Mouse (Mus musculus): Measurements from ENCODE around the gene Gm49378. TPM values are rescaled to one million over a fixed set of nuclear protein-coding genes. Genes with fewer than 3 reads are reported as not detected.

Gm49378 gene
- polyA plus RNA-seq, 1 experiment: 0.64 TPM

DNA sequence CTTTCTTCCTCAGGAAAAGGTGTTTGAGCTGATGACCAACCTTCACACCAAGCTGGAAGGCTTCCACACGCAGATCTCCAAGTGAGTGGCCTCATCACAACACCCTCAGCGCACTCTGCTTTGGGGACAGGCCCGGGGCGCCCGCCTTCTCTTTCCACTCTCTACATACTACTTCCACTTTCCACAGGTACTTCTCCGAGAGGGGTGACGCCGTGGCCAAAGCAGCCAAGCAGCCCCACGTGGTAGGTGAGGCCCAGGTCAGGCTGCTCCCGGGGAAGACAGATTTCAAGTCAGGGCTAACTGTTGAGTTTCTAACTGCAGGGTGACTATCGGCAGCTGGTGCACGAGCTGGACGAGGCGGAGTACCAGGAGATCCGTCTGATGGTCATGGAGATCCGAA, 57.0 kb downstream of the Gm49378 start:
- Histone ChIP-seq H3K4me1 (peaks cover 58% of the 10 kb centered on the region), H3K9me3 (no peaks in the 10 kb centered on the region), H3K4me3 (replicated peaks) (no peak overlapping the region), H3K36me3 (replicated peaks; ENCODE audit: low read length) (peaks cover 36% of the 10 kb centered on the region), H3K27me3 (replicated peaks) (no peaks in the 10 kb centered on the region)
- TF ChIP-seq FLI1 (IDR thresholded peaks at IDR 0.05; ENCODE audit: low read length): no peak

DNA sequence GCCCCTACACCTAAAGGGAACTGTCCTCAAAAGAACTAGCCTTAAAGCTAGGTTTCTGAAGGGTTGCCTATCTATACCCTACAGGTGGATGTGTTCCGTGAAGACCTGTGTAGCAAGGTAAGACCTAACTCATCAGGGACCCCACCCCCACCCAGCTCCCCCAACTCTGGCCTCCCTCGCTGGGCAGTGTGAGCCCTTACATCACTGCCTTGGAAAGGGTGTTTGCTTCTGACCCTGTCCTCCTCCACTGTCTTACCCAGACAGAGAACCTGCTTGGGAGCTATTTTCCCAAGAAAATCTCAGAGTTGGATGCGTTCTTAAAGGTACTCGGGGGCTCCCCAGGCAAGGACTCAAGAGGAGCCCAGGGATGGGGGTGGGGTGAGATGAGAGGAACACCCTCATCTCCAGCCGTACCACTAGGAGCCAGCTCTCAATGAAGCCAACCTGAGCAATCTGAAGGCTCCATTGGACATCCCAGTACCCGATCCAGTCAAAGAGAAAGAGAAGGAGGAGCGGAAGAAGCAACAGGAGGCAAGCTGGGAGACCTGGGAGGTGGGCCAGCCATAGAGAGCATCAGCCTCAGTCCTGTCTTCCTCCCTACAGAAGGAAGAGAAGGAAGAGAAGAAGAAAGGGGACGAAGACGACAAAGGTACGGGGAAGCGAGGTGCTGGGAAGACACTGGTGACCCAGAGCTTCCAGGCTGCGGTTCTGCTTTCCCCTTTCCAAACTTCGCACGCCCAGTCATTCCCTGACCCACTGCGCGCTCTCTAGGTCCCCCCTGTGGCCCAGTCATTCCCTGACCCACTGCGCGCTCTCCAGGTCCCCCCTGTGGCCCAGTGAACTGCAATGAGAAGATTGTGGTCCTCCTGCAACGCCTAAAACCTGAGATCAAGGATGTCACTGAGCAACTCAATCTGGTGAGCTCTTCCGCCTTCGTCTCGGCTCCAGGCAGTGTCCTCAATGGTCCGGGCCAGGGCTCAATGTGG, 57.9 kb downstream of the Gm49378 start:
- peaks cover 36% of the 10 kb centered on the region for H3K36me3 ChIP-seq (replicated peaks; ENCODE audit: low read length)
- H3K4me3 ChIP-seq (replicated peaks): no peak overlapping the region
- no peaks in the 10 kb centered on the region for H3K27me3 ChIP-seq (replicated peaks)
- H3K4me1 ChIP-seq: peaks cover 55% of the 10 kb centered on the region
- TF ChIP-seq FLI1 (IDR thresholded peaks at IDR 0.05; ENCODE audit: low read length) (no peak), GATA1 (IDR thresholded peaks at IDR 0.05; ENCODE audit: borderline replicate concordance, low read length) (no peak)
- no peaks in the 10 kb centered on the region for H3K9me3 ChIP-seq

Other genes starting within 250 kb of the Gm49378 start
- gene Dhrs4, start 159.1 kb downstream of the Gm49378 start, polyA plus RNA-seq (2012; ENCODE audit: insufficient read depth, low replicate concordance): 17.5 and 33.7 TPM in 2 replicates
- 1.9 TPM in 1 of 2 replicates, not detected in the other for gene Carmil3, start 147.2 kb downstream of the Gm49378 start, polyA plus RNA-seq (2012; ENCODE audit: insufficient read depth, low replicate concordance)
- gene Cpne6, start 127.5 kb downstream of the Gm49378 start, polyA plus RNA-seq (2012; ENCODE audit: insufficient read depth, low replicate concordance): not detected in 2 replicates
- gene Nrl, start 112.9 kb downstream of the Gm49378 start, polyA plus RNA-seq (2012; ENCODE audit: insufficient read depth, low replicate concordance): not detected in 2 replicates
- gene Pck2, start 97.6 kb downstream of the Gm49378 start, polyA plus RNA-seq (2012; ENCODE audit: insufficient read depth, low replicate concordance): 19.1 and 50.7 TPM in 2 replicates
- gene Dcaf11, start 77.9 kb downstream of the Gm49378 start, polyA plus RNA-seq (2012; ENCODE audit: insufficient read depth, low replicate concordance): 11.5 and 17.6 TPM in 2 replicates
- not detected in 2 replicates for gene A730061H03Rik, start 77.5 kb downstream of the Gm49378 start, polyA plus RNA-seq (2012; ENCODE audit: insufficient read depth, low replicate concordance)
- not detected in 2 replicates for gene Fitm1, start 62.3 kb downstream of the Gm49378 start, polyA plus RNA-seq (2012; ENCODE audit: insufficient read depth, low replicate concordance)
- gene Psme1, start 59.8 kb downstream of the Gm49378 start, polyA plus RNA-seq (2012; ENCODE audit: insufficient read depth, low replicate concordance): 66.3 and 162 TPM in 2 replicates
- gene Emc9, start 52.6 kb downstream of the Gm49378 start, polyA plus RNA-seq (2012; ENCODE audit: insufficient read depth, low replicate concordance): 2.0 and 18.9 TPM in 2 replicates
- 23.2 and 78.2 TPM in 2 replicates for gene Psme2, start 46.8 kb downstream of the Gm49378 start, polyA plus RNA-seq (2012; ENCODE audit: insufficient read depth, low replicate concordance)
- gene Rnf31, start 46.2 kb downstream of the Gm49378 start, polyA plus RNA-seq (2012; ENCODE audit: insufficient read depth, low replicate concordance): 17.1 and 20.4 TPM in 2 replicates
- gene Irf9, start 34.3 kb downstream of the Gm49378 start, polyA plus RNA-seq (2012; ENCODE audit: insufficient read depth, low replicate concordance): 40.0 and 114 TPM in 2 replicates
- 1.4 and 9.7 TPM in 2 replicates for gene Rec8, start 19.9 kb downstream of the Gm49378 start, polyA plus RNA-seq (2012; ENCODE audit: insufficient read depth, low replicate concordance)
- gene Ipo4, start 1.9 kb downstream of the Gm49378 start, polyA plus RNA-seq (2012; ENCODE audit: insufficient read depth, low replicate concordance): 12.4 and 38.3 TPM in 2 replicates
- 5.8 and 9.0 TPM in 2 replicates for gene Tm9sf1, start 5.9 kb upstream of the Gm49378 start, polyA plus RNA-seq (2012; ENCODE audit: insufficient read depth, low replicate concordance)
- gene Tssk4, start 12.3 kb upstream of the Gm49378 start, polyA plus RNA-seq (2012; ENCODE audit: insufficient read depth, low replicate concordance): 0.23 TPM in 1 of 2 replicates, not detected in the other
- gene Mdp1, start 22.6 kb upstream of the Gm49378 start, polyA plus RNA-seq (2012; ENCODE audit: insufficient read depth, low replicate concordance): 3.3 and 20.1 TPM in 2 replicates
- gene Gmpr2, start 34.0 kb upstream of the Gm49378 start, polyA plus RNA-seq (2012; ENCODE audit: insufficient read depth, low replicate concordance): 12.5 and 39.5 TPM in 2 replicates
- 10.8 and 102 TPM in 2 replicates for gene Nedd8, start 34.2 kb upstream of the Gm49378 start, polyA plus RNA-seq (2012; ENCODE audit: insufficient read depth, low replicate concordance)
- gene Tinf2, start 43.9 kb upstream of the Gm49378 start, polyA plus RNA-seq (2012; ENCODE audit: insufficient read depth, low replicate concordance): 15.6 and 18.7 TPM in 2 replicates
- gene Tgm1, start 76.0 kb upstream of the Gm49378 start, polyA plus RNA-seq (2012; ENCODE audit: insufficient read depth, low replicate concordance): 1.1 and 2.7 TPM in 2 replicates
- 9.5 and 9.9 TPM in 2 replicates for gene Rabggta, start 84.4 kb upstream of the Gm49378 start, polyA plus RNA-seq (2012; ENCODE audit: insufficient read depth, low replicate concordance)
- 1.2 and 3.7 TPM in 2 replicates for gene Dhrs1, start 107.8 kb upstream of the Gm49378 start, polyA plus RNA-seq (2012; ENCODE audit: insufficient read depth, low replicate concordance)
- 18.3 and 25.1 TPM in 2 replicates for gene Nop9, start 107.8 kb upstream of the Gm49378 start, polyA plus RNA-seq (2012; ENCODE audit: insufficient read depth, low replicate concordance)
- 1.5 and 3.3 TPM in 2 replicates for gene Cideb, start 120.6 kb upstream of the Gm49378 start, polyA plus RNA-seq (2012; ENCODE audit: insufficient read depth, low replicate concordance)
- gene Ltb4r2, start 123.5 kb upstream of the Gm49378 start, polyA plus RNA-seq (2012; ENCODE audit: insufficient read depth, low replicate concordance): 3.2 and 5.6 TPM in 2 replicates
- gene Ltb4r1, start 128.1 kb upstream of the Gm49378 start, polyA plus RNA-seq (2012; ENCODE audit: insufficient read depth, low replicate concordance): 24.2 and 36.1 TPM in 2 replicates
- not detected in 2 replicates for gene Adcy4, start 146.2 kb upstream of the Gm49378 start, polyA plus RNA-seq (2012; ENCODE audit: insufficient read depth, low replicate concordance)
- 38.4 and 95.9 TPM in 2 replicates for gene Ripk3, start 151.0 kb upstream of the Gm49378 start, polyA plus RNA-seq (2012; ENCODE audit: insufficient read depth, low replicate concordance)
- gene Nfatc4, start 185.2 kb upstream of the Gm49378 start, polyA plus RNA-seq (2012; ENCODE audit: insufficient read depth, low replicate concordance): 0.08 TPM in 1 of 2 replicates, not detected in the other
- 0.61 and 1.4 TPM in 2 replicates for gene Nynrin, start 216.1 kb upstream of the Gm49378 start, polyA plus RNA-seq (2012; ENCODE audit: insufficient read depth, low replicate concordance)
- gene Cbln3, start 246.5 kb upstream of the Gm49378 start, polyA plus RNA-seq (2012; ENCODE audit: insufficient read depth, low replicate concordance): 1.2 TPM in 1 of 2 replicates, not detected in the other
- gene Khnyn, start 247.1 kb upstream of the Gm49378 start, polyA plus RNA-seq (2012; ENCODE audit: insufficient read depth, low replicate concordance): 7.3 and 10.5 TPM in 2 replicates

Measured in megakaryocyte, embryonic 14.5 days (primary cell).